Mouse (Mus musculus) limb, embryonic 12.5 days (tissue): ENCODE results near the gene Cmtm4. TPM values are rescaled to one million over a fixed set of nuclear protein-coding genes. Genes with fewer than 3 reads are reported as not detected.

ENCODE experiments used
- ATAC-seq: fragments of 200-750 bp; cut with Nextera tagmentation; 2 replicates; pipeline ENCODE4 v1.8.0; 2017; ENCODE audit warnings: low read depth, moderate TSS enrichment; ENCODE audit not compliant: insufficient number of reproducible peaks, insufficient read depth, low FRiP score, low TSS enrichment
- H3K27ac ChIP-seq: fragments of 300-500 bp; sonication (generic); 2 replicates; pipeline ENCODE4 v1.5.1; 2016; ENCODE audit warnings: mild to moderate bottlenecking, moderate library complexity
- H3K27me3 ChIP-seq: fragments of 300-500 bp; sonication (generic); 2 replicates; pipeline ENCODE4 v1.6.1; 2016; ENCODE audit warnings: mild to moderate bottlenecking, moderate library complexity
- H3K36me3 ChIP-seq: fragments of 300-500 bp; sonication (generic); 2 replicates; pipeline ENCODE4 v1.6.1; 2016; ENCODE audit warnings: mild to moderate bottlenecking, moderate library complexity
- H3K4me1 ChIP-seq: fragments of 300-500 bp; sonication (generic); replicated peaks from 2 replicates; pipeline ENCODE4 v1.6.1; 2016
- H3K4me2 ChIP-seq: fragments of 300-500 bp; sonication (generic); 2 replicates; pipeline ENCODE4 v1.6.1; 2016; ENCODE audit warnings: mild to moderate bottlenecking, moderate library complexity
- H3K4me3 ChIP-seq: fragments of 300-500 bp; sonication (generic); replicated peaks from 2 replicates; pipeline ENCODE4 v1.5.1; 2016; ENCODE audit warnings: mild to moderate bottlenecking
- H3K9ac ChIP-seq: fragments of 300-500 bp; sonication (generic); replicated peaks from 2 replicates; pipeline ENCODE4 v1.6.1; 2016; ENCODE audit warnings: mild to moderate bottlenecking, moderate library complexity
- H3K9me3 ChIP-seq: fragments of 300-500 bp; sonication (generic); 2 replicates; pipeline ENCODE4 v1.6.1; 2016; ENCODE audit warnings: mild to moderate bottlenecking, moderate library complexity
- WGBS: fragments of 180-500 bp; shearing (Covaris S2); methylation state at CpG from one replicate; pipeline ENCODE4 v1.1.7; 2016; 5-methylcytosine and 5-hydroxymethylcytosine counted together
- polyA plus RNA-seq: library from polyadenylated mRNA; unstranded; fragments of >200 nt; fragmentation: Nextera tagmentation; extraction: Ambion mirVana; gene quantifications from 2 replicates; pipeline ENCODE4 v1.2.1, GENCODE M21; 2016

Cmtm4 gene
- polyA plus RNA-seq: 3.2 TPM in 2 replicates

- ATAC-seq: peak; percentile 75
- Histone ChIP-seq H3K4me3 (peak within 1 kb of the TSS; percentile 86), H3K4me2 (peak within 1 kb of the TSS; percentile 91), H3K27me3 (no peaks in the 10 kb centered on the region), H3K36me3 (no peaks in the 10 kb centered on the region), H3K27ac (peak within 1 kb of the TSS; percentile 84), H3K4me1 (peaks cover 23% of the 10 kb centered on the region), H3K9me3 (peaks cover 4% of the 10 kb centered on the region; the same call in 1 of the 2 replicates), H3K9ac (peak within 1 kb of the TSS; percentile 92)
- WGBS: 3% methylated on average over 28 of the region's 54 CpGs
Observed at GRCm38 (mm10) chr8:104395703-104396357, at the start of gene Cmtm4. TSS of gene Cmtm4 (minus strand) at chr8:104395807.

DNA sequence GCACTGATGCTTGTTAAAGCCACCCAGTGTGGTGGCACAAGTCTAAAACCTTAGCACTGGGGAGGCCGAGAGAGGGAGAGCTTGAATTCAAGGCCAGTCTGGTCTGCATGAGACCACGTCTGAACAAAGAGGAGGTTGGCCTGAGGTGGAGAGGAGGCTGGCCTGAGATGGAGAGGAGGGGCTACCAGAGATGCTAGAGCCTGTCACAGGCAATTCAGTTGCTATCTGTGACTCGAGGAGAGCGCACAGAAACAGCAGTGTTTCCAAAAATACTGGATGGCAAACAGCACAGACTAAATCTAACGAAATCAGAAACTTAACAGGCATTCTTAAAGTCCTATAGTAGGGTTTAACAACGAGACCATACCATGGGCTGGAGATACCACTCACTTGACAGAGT, 49.6 kb upstream of the Cmtm4 start:
- no peak overlapping the region for H3K4me3 ChIP-seq
- H3K36me3 ChIP-seq: peaks cover 8% of the 10 kb centered on the region
- no peak overlapping the region for H3K27ac ChIP-seq
- H3K27me3 ChIP-seq: no peaks in the 10 kb centered on the region
- H3K4me2 ChIP-seq: no peak overlapping the region
- no peak for ATAC-seq
- H3K9me3 ChIP-seq: no peaks in the 10 kb centered on the region
- H3K9ac ChIP-seq: no peak overlapping the region
- WGBS: 61% methylated on average over 6 of the region's 6 CpGs
- peaks cover 13% of the 10 kb centered on the region for H3K4me1 ChIP-seq

DNA sequence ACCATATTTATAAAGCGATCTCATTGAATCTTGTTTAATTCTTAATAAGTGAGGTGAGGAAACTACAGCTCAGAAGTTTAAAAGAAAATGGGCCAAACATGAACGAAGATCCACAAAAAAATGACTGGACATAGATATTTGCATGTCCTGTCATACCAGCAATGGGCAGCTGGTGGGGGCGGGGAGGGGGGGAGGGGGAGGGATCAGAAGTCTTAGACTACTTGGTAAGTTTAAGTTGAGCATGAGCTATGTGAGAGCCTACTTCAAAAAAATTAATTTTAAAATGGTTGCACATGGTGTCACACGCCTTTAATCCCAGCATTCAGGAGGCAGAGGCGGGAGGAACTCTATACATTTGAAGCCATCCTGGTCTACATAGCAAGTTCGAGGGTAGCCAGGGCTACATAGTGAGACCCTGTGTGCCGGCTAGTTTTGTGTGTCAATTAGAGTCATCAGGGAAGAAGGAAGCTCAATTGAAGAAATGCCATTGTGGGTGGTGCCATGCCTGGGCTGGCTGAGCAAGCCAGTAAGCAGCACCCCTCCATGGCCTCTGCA, 47.6 kb upstream of the Cmtm4 start:
- 58% methylated on average over 7 of the region's 7 CpGs for WGBS
- H3K4me3 ChIP-seq: peak overlapping the region; percentile 93
- no peaks in the 10 kb centered on the region for H3K9me3 ChIP-seq
- H3K27me3 ChIP-seq: no peaks in the 10 kb centered on the region
- peak overlapping the region; percentile 90; the same call in 1 of the 2 replicates for H3K4me2 ChIP-seq
- peaks cover 13% of the 10 kb centered on the region for H3K4me1 ChIP-seq
- 0 out of 2 replicates have a peak, but pooled peaks have one; percentile 23 for ATAC-seq
- no peak overlapping the region for H3K9ac ChIP-seq
- peaks cover 29% of the 10 kb centered on the region for H3K36me3 ChIP-seq
- H3K27ac ChIP-seq: no peak overlapping the region

DNA sequence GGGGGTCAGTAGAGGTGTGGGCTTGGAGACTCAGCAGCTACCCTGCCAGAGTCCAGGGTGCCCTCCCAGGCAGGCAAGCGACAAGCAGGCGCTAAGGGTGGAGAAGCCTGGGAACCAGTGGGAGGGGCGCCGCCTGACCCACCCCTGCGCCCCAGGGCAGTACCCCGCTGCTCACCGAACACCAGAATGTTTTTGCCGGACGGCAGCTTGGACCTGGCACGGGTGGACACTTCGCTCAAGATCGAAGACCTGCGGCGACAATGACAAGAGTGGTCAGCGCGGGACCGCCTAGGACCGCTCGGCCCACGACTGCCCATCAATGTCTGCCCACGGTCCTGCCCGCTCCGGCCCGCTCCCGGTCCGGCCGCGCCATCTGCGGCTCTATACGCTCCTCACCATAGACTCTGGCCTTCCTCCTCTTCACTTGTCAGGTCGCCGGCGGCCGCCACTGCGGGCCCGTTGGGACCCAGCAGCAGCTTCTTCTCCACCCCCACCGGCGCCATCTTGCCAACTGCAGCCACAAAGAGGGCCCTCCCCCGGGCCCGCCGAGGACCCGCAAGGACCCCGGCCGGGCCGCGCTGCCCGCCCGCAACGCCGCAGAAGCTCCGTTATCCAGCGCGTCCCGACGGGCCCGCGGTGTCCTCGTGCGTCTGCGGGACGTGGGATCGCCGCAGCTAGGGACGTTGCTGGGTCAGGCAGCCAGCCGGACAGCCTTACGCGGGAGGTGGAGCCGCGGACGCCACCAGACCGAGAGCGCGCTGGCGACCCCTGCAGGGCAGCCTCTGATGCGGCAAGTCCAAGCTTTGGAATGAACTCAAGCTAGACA, 46.9 kb upstream of the Cmtm4 start, which contains the start of gene Dync1li2:
Gene Dync1li2, minus strand, starts transcription at position 749 of the 826 bp plus-strand sequence.
- H3K27ac ChIP-seq: peak within 1 kb of the TSS; percentile 87
- peak within 1 kb of the TSS; percentile 93 for H3K4me3 ChIP-seq
- H3K9me3 ChIP-seq: no peaks in the 10 kb centered on the region
- H3K9ac ChIP-seq: peak within 1 kb of the TSS; percentile 93
- peaks cover 33% of the 10 kb centered on the region for H3K36me3 ChIP-seq
- WGBS: under 1% methylated on average over 75 of the region's 75 CpGs
- H3K4me2 ChIP-seq: peak within 1 kb of the TSS; percentile 90
- H3K4me1 ChIP-seq: peaks cover 13% of the 10 kb centered on the region
- ATAC-seq: peak; percentile 81
- no peaks in the 10 kb centered on the region for H3K27me3 ChIP-seq

GRCm38 (mm10) chr8:104441613-104442012, 46.0 kb upstream of the Cmtm4 start:
- Histone ChIP-seq H3K4me3 (peak overlapping the region; percentile 93), H3K9me3 (no peaks in the 10 kb centered on the region), H3K9ac (peak overlapping the region; percentile 93), H3K4me2 (peak overlapping the region; percentile 90), H3K27me3 (no peaks in the 10 kb centered on the region), H3K27ac (no peak overlapping the region), H3K36me3 (peaks cover 42% of the 10 kb centered on the region), H3K4me1 (peaks cover 13% of the 10 kb centered on the region)
- no peak for ATAC-seq
- 66% methylated on average over 7 of the region's 7 CpGs for WGBS

- no peak overlapping the region for H3K4me2 ChIP-seq
- H3K36me3 ChIP-seq: peaks cover 64% of the 10 kb centered on the region
- no peak overlapping the region for H3K9ac ChIP-seq
- WGBS: 95% methylated on average over 8 of the region's 8 CpGs
- no peaks in the 10 kb centered on the region for H3K27me3 ChIP-seq
- no peak overlapping the region for H3K4me3 ChIP-seq
- H3K4me1 ChIP-seq: peaks cover 13% of the 10 kb centered on the region
- ATAC-seq: no peak
- H3K9me3 ChIP-seq: no peaks in the 10 kb centered on the region
- no peak overlapping the region for H3K27ac ChIP-seq
Observed at GRCm38 (mm10) chr8:104439461-104439860, 43.9 kb upstream of the Cmtm4 start.

- Histone ChIP-seq H3K4me3 (no peak overlapping the region), H3K27me3 (no peaks in the 10 kb centered on the region), H3K9me3 (no peaks in the 10 kb centered on the region), H3K4me1 (peaks cover 13% of the 10 kb centered on the region), H3K27ac (no peak overlapping the region), H3K4me2 (no peak overlapping the region), H3K9ac (no peak overlapping the region), H3K36me3 (peaks cover 82% of the 10 kb centered on the region)
- WGBS: 93% methylated on average over 13 of the region's 13 CpGs
- ATAC-seq: no peak
Observed at GRCm38 (mm10) chr8:104437494-104438135, 42.0 kb upstream of the Cmtm4 start.

DNA sequence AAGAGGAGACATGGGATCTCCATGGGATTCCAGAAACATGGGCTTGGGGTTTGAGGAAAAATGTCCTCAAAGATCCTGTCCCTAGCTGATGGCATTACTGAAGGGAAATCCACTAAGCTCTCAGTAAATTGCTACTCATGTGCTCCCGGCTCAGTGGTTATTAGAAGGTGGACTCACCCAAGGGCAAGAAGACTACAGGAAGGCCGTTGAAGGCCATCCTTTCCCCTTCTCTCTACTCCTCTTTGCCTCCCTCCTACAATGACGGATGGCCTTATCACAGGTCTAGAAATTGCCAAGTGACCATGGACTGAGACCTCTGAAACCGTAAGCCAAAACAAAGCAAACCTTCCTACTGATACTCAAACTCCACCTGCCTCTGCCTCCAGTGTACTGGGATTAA, 41.0 kb upstream of the Cmtm4 start:
- 88% methylated on average over 4 of the region's 4 CpGs for WGBS
- H3K4me2 ChIP-seq: no peak overlapping the region

GRCm38 (mm10) chr8:104436038-104436437, 40.4 kb upstream of the Cmtm4 start:
- H3K9ac ChIP-seq: no peak overlapping the region
- H3K4me1 ChIP-seq: peaks cover 4% of the 10 kb centered on the region
- 84% methylated on average over 12 of the region's 12 CpGs for WGBS
- no peak for ATAC-seq
- H3K27ac ChIP-seq: no peak overlapping the region
- H3K4me3 ChIP-seq: no peak overlapping the region
- no peaks in the 10 kb centered on the region for H3K9me3 ChIP-seq
- peaks cover 97% of the 10 kb centered on the region for H3K36me3 ChIP-seq
- no peaks in the 10 kb centered on the region for H3K27me3 ChIP-seq
- no peak overlapping the region for H3K4me2 ChIP-seq

More for the DNA sequence above, 41.0 kb upstream of the Cmtm4 start:
- Histone ChIP-seq H3K4me3 (no peak overlapping the region), H3K4me1 (peaks cover 9% of the 10 kb centered on the region), H3K27me3 (no peaks in the 10 kb centered on the region), H3K36me3 (peaks cover 92% of the 10 kb centered on the region), H3K9ac (no peak overlapping the region), H3K27ac (no peak overlapping the region), H3K9me3 (no peaks in the 10 kb centered on the region)
- no peak for ATAC-seq

GRCm38 (mm10) chr8:104434826-104435354, 39.3 kb upstream of the Cmtm4 start:
- no peak overlapping the region for H3K27ac ChIP-seq
- no peaks in the 10 kb centered on the region for H3K27me3 ChIP-seq
- H3K36me3 ChIP-seq: peaks cover 97% of the 10 kb centered on the region
- no peaks in the 10 kb centered on the region for H3K9me3 ChIP-seq
- no peak overlapping the region for H3K9ac ChIP-seq
- ATAC-seq: no peak
- no peaks in the 10 kb centered on the region for H3K4me1 ChIP-seq
- 93% methylated on average over 18 of the region's 18 CpGs for WGBS
- H3K4me2 ChIP-seq: no peak overlapping the region
- no peak overlapping the region for H3K4me3 ChIP-seq
